Mouse (Mus musculus) cerebellum, postnatal 36 days (tissue): ENCODE results near the gene Reep6.

Experiments used
- DNase-seq, 2 experiments: peaks; one replicate each; pipeline ENCODE4 v3.0.0; 2021 to 2022; ENCODE audit warnings: mixed read lengths in 2 of 2

Gene Reep6

GRCm38 (mm10) chr10:80301256-80302081, 28.3 kb upstream of the Reep6 start:
- DNase-seq: no peak

GRCm38 (mm10) chr10:80302082-80302355, 27.7 kb upstream of the Reep6 start:
- no peak for DNase-seq

GRCm38 (mm10) chr10:80302471-80302881, 27.3 kb upstream of the Reep6 start:
- DNase-seq: peak in 1 of 2 experiments; percentile 55

- DNase-seq: no peak
Observed at GRCm38 (mm10) chr10:80304458-80304857, 25.3 kb upstream of the Reep6 start.

- DNase-seq: no peak
Observed at GRCm38 (mm10) chr10:80304862-80305261, 24.9 kb upstream of the Reep6 start.

- DNase-seq: peak in 1 of 2 experiments; percentile 49
Observed at GRCm38 (mm10) chr10:80311560-80311959, 18.2 kb upstream of the Reep6 start.

GRCm38 (mm10) chr10:80312586-80313504, 16.9 kb upstream of the Reep6 start:
- peak; percentile 48 to 59 for DNase-seq

GRCm38 (mm10) chr10:80313627-80314201, 16.0 kb upstream of the Reep6 start:
- DNase-seq: peak; percentile 69 to 71

- no peak for DNase-seq
Observed at GRCm38 (mm10) chr10:80314494-80315001, 15.2 kb upstream of the Reep6 start.

GRCm38 (mm10) chr10:80315315-80315714, 14.4 kb upstream of the Reep6 start:
- no peak for DNase-seq

GRCm38 (mm10) chr10:80316359-80316781, 13.4 kb upstream of the Reep6 start:
- no peak for DNase-seq

GRCm38 (mm10) chr10:80317011-80317410, 12.7 kb upstream of the Reep6 start:
- no peak for DNase-seq

GRCm38 (mm10) chr10:80320340-80320760, 9.4 kb upstream of the Reep6 start, which contains the start of gene 2310011J03Rik:
2310011J03Rik (minus strand) TSS chr10:80320537.
- DNase-seq: peak; percentile 89 to 90

- DNase-seq: no peak
Observed at GRCm38 (mm10) chr10:80321014-80321669, 8.6 kb upstream of the Reep6 start.

- no peak for DNase-seq
Observed at GRCm38 (mm10) chr10:80321670-80322581, 7.8 kb upstream of the Reep6 start.

GRCm38 (mm10) chr10:80322811-80323211, 6.9 kb upstream of the Reep6 start:
- DNase-seq: no peak

GRCm38 (mm10) chr10:80323261-80324119, 6.3 kb upstream of the Reep6 start:
- DNase-seq: peak; percentile 57 to 72

GRCm38 (mm10) chr10:80324120-80325037, 5.4 kb upstream of the Reep6 start:
- no peak for DNase-seq

GRCm38 (mm10) chr10:80325045-80325444, 4.7 kb upstream of the Reep6 start:
- DNase-seq: no peak
